Mouse (Mus musculus) gastrocnemius, adult 8-10 months (tissue): ENCODE data around the gene Rnf8. TPM values are rescaled to one million over a fixed set of nuclear protein-coding genes. Genes with fewer than 3 reads are reported as not detected.

Source experiments
- DNase-seq, 2 experiments: peaks; one replicate each; pipeline ENCODE4 v3.0.0; 2022; ENCODE audit warnings: low spot score in 2 of 2
- total RNA-seq, 4 experiments: library from RNA; stranded (reverse); gene quantifications; 2 replicates each; pipeline ENCODE4 v1.2.4; 2022

Rnf8 gene
- total RNA-seq, 4 experiments from 2014 or later: 15.2 to 23.7 (median 19.9) TPM

DNA sequence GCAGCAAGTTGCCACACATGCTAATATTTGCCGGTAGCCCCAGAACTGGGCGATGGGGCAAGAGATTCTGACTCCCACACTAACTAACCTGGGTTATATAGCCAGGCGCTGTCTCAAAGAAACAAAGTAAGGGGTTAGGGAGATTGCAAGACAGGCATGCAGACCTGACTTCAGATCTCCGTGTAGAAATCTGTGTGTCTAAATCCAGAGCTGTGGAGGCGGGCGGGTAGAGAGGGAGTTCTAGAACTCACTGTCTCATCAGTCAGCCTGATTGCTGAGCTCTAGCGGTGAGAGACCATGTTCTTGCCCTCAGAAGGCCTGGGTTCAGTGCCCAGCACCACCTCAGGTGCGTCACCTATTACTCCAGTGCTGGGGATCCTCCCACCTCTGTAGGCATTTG is 8.9 kb downstream of the Rnf8 start:
- no peak for DNase-seq

DNA sequence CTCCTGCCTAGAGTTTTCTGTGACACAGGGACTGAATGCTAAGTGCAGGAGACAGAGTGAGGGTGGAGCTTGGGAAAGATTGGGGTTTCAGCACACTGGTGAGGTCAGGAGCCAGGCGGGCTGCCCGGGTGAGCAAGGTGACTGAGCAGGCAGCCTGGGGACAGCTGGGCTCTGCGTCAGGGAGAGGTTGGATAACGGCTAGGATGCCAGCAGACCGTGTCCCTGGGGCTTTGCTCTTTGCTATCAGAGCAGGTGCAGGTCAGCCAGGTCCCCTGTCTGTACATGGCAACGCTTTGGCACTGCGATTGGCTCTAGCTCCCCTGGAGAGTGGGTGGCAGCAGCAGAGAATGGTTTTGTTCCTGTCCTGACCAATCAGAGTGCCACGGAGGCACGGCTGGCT is 12.7 kb downstream of the Rnf8 start:
- DNase-seq: peak; percentile 43 to 73

DNA sequence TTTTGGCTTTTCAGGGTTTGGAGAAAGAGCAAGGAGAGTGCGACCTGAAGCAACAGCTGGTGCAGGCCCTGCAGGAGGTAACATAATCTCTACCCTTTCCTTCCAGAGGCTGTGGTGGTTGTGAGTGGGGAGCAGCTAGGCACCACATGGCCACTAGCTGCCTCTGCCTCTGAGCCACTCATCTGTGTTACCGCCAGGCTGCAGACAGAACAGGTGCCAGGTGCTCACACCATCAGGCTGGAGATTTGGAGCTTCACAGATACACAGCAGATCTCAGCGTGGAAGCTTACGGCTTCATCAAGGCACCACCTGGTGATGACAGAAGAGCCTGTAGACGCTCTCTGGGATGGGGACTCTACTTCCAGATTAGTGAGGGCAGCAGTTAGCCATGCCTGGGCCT is 14.4 kb downstream of the Rnf8 start:
- peak in 1 of 2 experiments; percentile 17 for DNase-seq

DNA sequence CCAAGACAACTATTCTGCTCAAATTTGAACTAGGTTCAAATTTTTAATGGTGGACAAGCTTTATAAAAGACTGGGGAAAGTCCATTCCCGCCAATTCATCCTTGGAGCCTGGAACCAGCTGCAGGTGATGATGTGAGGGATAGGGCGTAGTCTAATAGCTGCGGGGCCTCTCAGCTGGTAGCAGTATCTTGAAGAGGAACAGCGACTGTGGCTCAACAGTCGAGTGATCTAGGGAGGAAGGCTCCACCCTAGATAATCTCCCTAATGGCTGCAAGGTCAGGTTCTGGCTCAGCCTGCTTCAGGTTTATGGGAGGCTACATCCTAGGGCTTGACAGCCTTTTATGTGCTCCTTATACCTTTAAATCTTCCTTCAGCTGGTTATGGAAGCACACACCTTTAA is 15.0 kb downstream of the Rnf8 start:
- no peak for DNase-seq

DNA sequence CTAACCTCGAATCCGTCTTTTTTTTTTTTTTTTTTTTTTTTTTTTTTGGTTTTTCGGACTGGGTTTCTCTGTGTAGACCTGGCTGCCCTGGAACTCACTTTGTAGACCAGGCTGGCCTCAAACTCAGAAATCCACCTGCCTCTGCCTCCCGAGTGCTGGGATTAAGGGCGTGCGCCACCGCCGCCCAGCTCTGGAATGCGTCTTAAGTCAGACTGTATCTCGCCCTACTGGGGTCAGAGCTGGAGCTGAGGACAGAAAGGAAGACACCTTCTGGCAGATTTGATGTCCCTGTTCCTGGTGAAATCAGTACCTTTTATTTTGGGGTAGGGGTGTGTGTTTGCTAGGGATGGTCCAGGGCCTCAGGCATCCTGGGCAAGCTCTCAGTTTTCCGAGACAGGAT is 17.7 kb downstream of the Rnf8 start:
- DNase-seq: no peak

DNA sequence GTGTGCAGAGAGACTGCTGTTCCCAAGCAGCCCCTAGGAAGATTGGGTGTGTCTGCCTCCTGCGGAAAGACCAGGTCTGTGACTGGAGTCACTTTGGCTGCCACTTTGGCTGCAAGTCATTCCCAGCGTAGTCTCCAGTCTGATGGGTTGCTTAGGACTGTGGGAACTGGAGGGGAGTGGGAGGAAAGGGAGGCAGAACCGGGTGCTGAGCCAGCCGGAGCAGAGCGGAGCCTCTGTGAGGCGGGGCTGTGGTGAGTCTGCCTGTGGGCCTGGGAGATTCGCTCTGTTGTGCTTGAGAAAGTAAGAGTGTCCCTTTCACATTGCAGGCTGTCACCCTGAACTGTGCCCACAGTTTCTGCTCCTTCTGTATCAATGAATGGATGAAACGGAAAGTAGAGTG is 20.9 kb downstream of the Rnf8 start:
- no peak for DNase-seq

DNA sequence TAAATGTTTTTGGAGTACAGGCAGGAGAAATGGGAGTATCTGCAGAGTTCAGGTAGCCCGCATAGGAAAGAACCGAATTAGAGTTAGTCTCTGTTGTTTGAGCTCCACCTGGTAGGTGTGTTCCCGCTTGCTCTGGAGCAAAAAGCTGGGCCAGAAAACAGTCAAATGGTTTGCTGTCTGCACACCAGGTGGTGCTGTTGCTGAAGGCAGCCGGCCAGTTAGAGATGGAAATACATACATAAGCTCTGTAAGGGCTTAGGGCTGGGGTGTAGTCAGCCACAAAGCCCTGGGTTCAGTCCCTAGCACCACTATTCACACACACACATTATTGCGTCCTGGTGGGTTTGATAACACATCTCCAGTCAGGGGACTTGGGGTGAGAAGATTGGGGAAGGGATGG is 21.5 kb downstream of the Rnf8 start:
- no peak for DNase-seq

DNA sequence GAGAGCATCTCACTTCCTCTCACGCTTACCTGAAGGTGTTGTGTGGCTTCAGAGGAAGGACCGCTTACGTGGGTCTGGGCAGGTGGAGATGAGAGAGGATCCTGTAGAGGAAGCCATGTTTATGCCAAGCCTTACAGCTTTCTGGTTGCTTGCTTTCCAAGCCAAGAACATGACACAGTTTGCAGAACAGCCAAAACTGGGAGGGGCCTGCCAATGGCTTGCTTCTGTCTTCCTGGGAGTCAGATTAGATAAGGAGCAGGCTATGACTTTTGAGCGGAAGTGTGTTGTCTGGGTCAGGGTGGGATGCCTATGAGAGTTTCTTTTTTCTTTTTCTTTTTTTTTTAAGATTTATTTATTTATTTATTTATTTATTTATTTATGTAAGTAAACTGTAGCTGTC is 22.8 kb downstream of the Rnf8 start:
- no peak for DNase-seq

DNA sequence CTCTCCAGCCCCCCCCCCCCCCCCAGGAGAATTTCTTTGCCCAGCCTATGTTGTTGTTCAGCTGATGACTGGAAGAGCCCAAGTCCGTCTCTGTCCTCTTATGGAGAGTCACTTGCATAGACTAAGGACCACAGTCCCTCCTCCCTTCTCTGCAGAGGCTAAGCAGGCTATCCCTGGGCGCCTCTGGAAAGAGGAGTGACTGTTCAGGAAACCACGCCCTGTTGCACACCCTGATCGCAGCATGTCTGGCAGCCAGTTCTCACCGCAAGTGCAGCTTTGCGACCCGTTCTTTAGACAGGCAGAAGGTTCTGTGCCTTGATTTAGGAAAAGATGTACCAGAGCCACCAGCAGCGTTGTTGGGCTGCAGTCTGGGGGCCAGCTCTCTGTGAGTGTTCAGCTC is 23.3 kb downstream of the Rnf8 start:
- DNase-seq: no peak

DNA sequence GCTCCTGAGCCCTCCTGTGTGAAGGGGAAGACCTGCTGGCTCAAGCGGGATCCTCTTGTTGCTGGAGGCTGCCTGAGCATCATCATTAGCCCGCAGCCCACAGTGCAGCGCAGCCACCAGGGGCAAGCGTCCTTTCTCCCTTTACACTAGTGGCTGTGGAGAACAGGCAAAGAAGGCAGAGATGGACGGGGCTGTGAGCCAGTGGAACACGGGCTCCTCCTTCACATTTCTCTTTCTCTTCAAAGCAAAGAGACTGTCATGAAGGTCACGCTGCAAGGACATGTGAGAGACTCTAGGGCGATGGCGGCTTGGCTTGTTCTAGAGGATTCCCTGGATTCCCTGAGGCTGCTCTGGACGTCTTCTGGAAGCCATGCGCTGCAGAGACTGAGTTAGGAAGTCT is 26.4 kb downstream of the Rnf8 start:
- DNase-seq: no peak

DNA sequence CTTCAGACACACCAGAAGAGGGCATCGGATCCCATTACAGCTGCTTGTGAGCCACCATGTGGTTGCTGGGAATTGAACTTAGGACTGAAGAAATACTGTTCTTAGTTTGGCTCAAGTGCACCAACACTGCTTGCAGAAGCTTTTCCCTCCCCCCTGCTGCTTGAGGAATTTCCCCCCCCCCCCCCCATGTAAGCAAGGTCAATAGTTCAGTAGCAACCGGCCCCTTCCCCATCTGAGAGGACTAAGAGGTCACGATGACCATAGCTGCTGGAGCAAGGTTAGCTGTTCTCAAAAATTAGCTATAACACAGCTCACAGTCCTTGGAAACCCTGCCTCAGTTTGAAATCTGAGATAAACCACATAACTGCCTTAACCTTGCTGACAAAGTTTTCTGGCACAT is 27.6 kb downstream of the Rnf8 start:
- DNase-seq: no peak

DNA sequence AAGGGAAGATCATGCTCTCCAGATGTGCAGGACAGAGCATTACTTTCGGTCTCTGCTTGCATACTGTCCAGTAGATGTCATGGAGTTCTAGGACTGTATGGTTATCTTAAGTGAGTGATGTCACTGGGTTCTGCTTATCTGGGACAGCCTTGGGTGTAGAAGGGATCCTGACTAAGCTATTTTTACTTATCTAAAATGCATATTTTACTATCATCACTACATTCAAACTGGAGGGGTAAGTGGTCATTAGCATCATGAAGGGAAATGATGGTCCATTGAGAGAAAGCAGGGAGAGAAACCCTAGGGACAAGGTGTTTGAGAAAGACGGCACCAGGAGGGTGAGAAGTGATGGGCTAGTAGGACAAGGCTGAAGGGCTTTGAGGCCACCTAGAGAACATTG is 43.7 kb downstream of the Rnf8 start:
- DNase-seq: no peak

DNA sequence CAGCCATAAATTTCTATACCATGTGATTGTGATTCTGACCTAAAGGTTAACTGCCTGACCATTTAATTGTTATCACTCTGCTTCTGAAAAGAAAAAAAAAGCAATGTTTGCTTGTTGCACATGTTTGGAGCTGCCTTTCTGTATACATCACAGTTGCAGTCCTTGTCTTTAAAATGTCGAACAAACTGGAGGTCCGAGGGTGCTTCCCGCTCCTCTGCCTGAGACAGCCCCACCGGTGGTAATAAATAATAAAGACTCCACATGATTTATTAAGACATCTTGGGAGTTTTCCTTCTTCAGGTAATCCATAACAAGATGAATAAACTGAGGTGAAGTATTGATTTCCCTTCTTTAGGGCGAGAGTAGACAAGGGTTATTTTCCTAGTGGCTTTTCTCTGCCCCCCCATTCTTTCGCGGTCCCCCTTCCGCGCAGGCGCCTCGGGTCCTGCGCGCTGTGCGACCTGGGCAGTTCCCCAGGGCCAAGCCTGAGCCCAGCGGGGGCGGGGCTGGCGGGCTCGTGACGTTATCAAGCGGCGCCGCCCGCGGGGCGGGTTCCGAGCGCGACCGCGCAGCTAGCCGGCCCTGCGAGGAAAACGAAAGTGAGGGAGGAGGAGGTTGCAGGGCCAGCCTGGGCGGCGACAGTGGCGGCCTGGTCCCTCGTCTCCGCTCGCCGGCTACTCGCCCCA is 45.6 kb downstream of the Rnf8 start, which contains the start of gene Cmtr1:
Gene Cmtr1, plus strand, starts transcription at position 520 of the 686 bp plus-strand sequence.
- DNase-seq: peak; percentile 94 to 95

DNA sequence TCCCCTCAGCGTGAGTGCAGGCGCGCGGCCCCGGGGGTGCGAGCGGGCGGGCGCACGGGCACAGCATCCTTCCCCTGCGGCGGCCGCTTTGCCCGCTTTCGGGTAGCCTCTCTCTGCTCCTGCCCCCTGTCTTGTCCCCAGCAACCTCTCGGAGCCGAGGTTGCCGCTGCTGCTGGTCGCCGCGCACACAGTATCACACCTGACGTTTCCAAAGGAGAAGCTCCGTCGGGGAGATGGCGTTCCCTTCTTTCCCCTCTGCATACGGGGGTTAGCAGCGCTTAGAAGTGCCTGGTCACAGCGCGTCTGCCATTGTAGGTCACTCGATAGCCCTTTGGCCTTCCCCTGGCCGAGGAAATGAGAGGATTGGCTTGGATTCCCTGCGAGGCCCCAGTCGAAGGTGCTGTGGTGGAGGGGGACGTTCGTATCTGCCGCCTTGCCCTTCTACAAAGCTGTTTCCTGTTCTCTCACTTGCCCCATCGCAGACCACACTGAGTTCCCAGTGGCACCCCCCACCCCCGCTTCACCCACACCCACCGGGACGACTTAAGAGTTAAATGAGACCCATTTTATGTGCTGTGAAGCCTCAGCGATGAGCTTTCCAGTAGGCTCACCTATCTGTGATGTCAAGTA is 46.3 kb downstream of the Rnf8 start:
- no peak for DNase-seq

DNA sequence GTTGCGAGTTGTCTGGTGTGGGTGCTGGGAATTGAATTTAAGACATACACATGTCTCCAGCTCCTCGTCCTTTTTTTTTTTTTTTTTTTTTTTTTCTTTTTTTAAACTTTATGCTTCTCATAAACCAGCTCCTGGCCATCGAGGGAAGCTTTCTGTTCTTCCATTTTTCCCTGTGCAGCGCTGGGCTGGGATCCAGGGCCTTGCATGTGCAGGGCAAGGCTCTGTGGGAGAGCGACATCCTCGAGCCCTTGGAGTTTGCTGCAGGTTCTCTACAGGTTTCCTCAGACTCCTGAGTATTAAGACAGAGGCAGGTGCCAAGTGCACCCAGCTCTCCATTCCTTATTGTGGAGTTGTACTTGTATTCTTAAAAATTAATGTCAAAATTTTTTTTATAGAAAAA is 47.6 kb downstream of the Rnf8 start:
- DNase-seq: no peak

DNA sequence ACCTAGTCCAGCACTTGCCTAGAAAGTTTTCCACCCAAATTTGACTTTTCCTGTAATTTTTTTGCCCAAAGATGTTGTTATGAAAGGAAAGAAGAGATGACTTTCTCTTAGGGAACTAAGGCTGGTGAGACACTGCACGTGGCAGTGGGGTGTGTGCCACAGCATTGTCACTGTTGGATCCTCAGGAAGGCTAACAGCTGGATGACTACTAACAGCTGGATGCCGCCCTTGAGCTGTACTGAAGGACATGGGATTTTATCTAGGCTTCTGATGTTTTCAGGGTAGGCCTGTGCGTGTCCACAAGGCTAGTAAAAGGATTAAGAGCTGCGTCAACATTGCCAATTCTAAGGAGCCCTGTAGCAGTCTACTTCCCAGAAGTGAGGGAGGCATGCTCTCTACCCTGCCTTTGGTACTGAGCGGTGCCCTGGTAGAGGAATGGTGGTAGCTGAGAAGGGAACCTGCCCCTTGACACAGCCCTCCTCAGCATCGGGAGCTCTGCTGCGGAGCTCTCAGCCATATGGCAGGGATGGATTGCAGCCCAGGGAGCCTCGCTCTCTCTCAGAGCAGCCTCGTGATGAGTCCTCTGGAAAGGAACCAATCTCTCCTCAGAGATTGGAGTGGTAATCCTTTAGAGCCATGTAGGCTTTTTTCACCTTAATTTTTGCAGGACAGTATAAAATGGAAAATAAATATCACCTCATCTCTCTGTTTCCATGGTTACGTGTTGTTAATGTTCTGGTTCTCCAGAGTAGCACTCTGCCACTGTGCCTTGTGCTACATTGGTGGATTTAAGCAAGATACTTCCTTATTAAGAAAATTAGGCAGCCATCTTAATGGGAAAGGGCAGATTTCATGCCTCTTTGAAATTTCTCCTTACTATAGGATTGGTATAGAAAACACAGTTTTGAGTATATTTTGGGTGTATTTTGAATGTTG is 53.7 kb downstream of the Rnf8 start:
- no peak for DNase-seq

DNA sequence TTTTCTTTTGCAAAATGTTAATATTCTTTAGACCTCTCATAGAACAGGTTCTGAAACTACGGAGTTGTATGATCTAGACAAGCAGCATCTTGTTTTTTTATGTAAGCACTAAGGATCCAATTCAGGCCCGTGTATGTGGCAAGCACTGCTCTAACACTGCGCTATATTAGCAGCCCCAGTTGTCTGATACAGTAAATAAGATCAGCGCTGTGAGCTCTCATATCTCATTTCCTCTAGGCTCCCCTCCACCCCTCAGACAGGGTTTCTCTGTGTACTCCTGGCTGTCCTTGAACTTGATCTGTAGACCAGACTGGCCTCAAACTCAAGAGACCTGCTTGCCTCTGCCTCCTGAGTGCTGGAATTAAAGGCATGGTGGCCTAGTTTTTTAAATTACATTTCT is 54.4 kb downstream of the Rnf8 start:
- no peak for DNase-seq

DNA sequence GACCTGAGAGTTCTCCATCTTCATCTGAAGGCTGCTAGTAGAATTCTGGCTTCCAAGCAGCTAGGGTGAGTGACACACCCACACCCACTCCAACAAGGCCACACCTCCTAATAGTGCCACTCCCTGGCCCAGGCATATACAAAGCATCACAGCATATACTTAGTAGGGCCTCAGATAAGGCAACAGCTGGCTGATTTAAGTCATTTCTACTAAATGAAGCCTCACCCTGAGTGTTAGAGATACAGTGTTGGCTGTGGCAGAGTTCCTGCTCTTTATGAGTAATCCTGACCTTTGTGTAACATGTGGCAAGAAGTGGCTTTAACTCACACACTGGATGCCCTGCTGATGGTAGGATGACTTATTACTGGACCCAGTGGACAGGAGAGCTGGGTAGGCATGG is 55.3 kb downstream of the Rnf8 start:
- no peak for DNase-seq

DNA sequence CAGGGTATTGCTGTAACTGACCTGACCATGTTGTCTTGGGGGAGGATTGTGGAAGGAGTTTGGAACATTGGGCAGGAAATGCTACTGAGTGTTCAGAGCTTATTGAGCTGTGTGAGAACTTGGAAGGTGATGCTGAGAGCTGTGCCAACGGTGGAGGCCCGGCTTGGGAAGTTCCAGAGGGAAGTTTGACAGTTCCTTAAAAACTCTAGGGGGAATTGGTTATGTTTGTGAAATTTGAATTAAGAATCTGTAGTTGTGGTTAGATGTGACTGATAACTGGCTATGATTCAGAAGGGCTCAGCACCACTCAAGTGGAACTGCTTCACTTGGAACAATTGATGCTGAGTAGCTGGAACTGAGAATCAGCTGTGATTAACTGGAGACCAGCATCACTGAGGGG is 56.4 kb downstream of the Rnf8 start:
- no peak for DNase-seq

DNA sequence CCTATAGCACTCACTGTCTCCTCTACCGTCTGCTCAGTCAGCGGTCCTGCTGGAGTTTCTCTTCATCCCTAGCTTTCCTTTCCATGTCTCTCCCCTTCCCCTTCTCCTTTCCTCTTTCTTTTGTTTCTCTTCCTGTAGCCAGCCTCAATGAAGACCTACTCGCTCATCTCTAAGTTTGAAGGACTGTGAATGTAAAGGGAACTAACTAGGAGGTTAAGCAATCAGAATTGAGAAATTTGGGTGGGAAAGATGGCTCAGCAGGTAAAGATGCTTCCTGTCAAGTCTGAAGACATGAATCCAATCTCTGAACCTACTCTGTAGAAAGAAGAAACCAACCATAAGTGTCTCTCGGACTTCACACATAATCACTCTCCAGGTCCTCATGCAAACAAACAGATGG is 58.7 kb downstream of the Rnf8 start:
- no peak for DNase-seq

DNA sequence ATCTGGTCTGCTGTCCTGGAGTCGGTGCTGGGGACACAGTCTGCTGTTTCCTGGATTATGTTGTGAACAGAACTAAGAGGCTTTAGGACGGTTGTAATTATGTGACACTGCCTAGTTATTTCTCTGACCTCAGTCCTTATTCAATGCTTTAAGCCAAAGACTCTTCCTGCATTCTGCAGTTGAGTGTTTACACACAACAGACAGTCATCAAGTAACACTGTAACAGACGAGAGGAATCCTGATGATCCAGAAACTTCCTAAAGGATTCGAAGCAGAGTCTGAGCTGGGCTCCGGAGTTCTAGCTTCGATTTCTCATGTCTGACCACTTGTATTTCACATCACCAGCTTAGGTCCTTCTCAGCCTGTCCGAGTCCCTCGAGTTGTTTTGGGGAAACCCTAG is 63.9 kb downstream of the Rnf8 start:
- DNase-seq: no peak

DNA sequence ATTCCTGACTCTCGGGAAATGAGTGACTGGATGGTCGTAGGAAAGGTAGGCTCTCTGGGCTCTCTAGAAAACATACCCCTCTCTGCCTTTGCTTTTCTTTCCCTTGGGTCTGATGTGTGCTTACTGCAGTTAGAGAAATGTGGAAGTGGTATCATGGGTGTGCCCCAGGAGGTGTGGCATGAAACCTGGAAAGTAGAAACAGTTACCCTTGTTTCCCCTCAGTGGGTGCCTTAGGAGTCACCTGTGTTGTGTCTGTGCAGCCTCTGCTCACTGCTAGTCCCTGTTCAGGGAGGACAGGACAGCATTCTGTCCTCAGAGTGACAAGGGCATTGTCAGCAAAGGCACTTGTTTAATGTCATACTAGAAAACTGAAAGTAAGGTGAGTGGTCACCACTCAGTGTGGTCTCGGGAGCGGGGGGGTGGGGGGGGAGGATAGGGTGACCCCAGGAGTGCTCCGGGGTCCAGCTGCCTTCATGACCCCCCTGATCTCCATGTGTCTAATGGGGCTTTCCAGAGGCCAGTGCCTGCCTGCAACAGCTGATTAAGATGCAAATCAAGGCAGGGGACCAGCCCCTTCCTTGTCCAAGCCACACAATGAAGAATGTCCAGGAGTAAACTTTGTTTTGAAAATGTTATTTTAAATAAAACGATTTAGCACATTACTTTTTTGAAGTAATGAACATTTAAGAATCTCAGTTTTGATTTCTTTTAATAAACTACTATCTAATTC is 64.6 kb downstream of the Rnf8 start:
- no peak for DNase-seq
